Mouse (Mus musculus) embryo, embryonic 9.5 days (tissue): ENCODE results near the gene Agbl4.

Experiments used
- DNase-seq: peaks from one replicate; pipeline ENCODE4 v3.0.0-alpha.2; 2017; ENCODE audit errors: extremely low spot score

Agbl4 gene

GRCm38 (mm10) chr4:111645831-111646166 lies 1248.3 kb downstream of the Agbl4 start:
- peak; percentile 16 for DNase-seq

- no peak for DNase-seq
Observed at GRCm38 (mm10) chr4:111653451-111653850, 1256.0 kb downstream of the Agbl4 start.

GRCm38 (mm10) chr4:111663730-111664129 lies 1266.3 kb downstream of the Agbl4 start:
- peak; percentile 22 for DNase-seq

GRCm38 (mm10) chr4:111664146-111664545 lies 1266.7 kb downstream of the Agbl4 start:
- no peak for DNase-seq

- no peak for DNase-seq
Observed at GRCm38 (mm10) chr4:111666713-111667112, 1269.3 kb downstream of the Agbl4 start.

GRCm38 (mm10) chr4:111669369-111669768 lies 1271.9 kb downstream of the Agbl4 start:
- no peak for DNase-seq

GRCm38 (mm10) chr4:111670566-111671421 lies 1273.3 kb downstream of the Agbl4 start:
- peak; percentile 7 for DNase-seq

GRCm38 (mm10) chr4:111671440-111671839 lies 1274.0 kb downstream of the Agbl4 start:
- no peak for DNase-seq

- no peak for DNase-seq
Observed at GRCm38 (mm10) chr4:111673904-111674303, 1276.4 kb downstream of the Agbl4 start.

- no peak for DNase-seq
Observed at GRCm38 (mm10) chr4:111681926-111682325, 1284.5 kb downstream of the Agbl4 start.

GRCm38 (mm10) chr4:111682793-111683192 lies 1285.3 kb downstream of the Agbl4 start:
- no peak for DNase-seq

- no peak for DNase-seq
Observed at GRCm38 (mm10) chr4:111683843-111684242, 1286.4 kb downstream of the Agbl4 start.

- no peak for DNase-seq
Observed at GRCm38 (mm10) chr4:111685951-111686350, 1288.5 kb downstream of the Agbl4 start.

- peak; percentile 65 for DNase-seq
Observed at GRCm38 (mm10) chr4:111686951-111687350, 1289.5 kb downstream of the Agbl4 start.

- DNase-seq, result peak; percentile 78
Observed at GRCm38 (mm10) chr4:111687613-111688012, 1290.2 kb downstream of the Agbl4 start.

- DNase-seq, result no peak
Observed at GRCm38 (mm10) chr4:111691057-111691543, 1293.6 kb downstream of the Agbl4 start.

- no peak for DNase-seq
Observed at GRCm38 (mm10) chr4:111701381-111701780, 1303.9 kb downstream of the Agbl4 start.

- DNase-seq, result no peak
Observed at GRCm38 (mm10) chr4:111704126-111704525, 1306.7 kb downstream of the Agbl4 start.

- no peak for DNase-seq
Observed at GRCm38 (mm10) chr4:111704975-111705374, 1307.5 kb downstream of the Agbl4 start.
